Mouse (Mus musculus) erythroid progenitor cell, adult 5-6 weeks (primary cell): ENCODE measurements around the gene Gja8. TPM values are rescaled to one million over a fixed set of nuclear protein-coding genes. Genes with fewer than 3 reads are reported as not detected.
A peak's percentile ranks its signal among the peaks of the same experiment; 100 is the strongest.

Source experiments
- ATAC-seq: replicated peaks from 2 replicates; pipeline ENCODE4 v1.8.0; 2016; ENCODE audit warnings: moderate number of reproducible peaks, mild to moderate bottlenecking, moderate TSS enrichment, inconsistent platforms; ENCODE audit not compliant: poor library complexity, low FRiP score, severe bottlenecking
- total RNA-seq, 2 experiments: library from RNA; stranded (forward) in 1 of 2; stranded (reverse) in 1 of 2; fragments of 150-400 nt in 1 of 2; fragments of 186-747, 209-891 nt in 1 of 2; gene quantifications; 2 replicates each; pipeline versions ENCODE4 v1.2.3 to v1.2.4; 2015 to 2017; ENCODE audit warnings: low replicate concordance in 2 of 2

The Gja8 gene
- total RNA-seq (2015; ENCODE audit: low replicate concordance) (not detected in 2 replicates), total RNA-seq (2017; ENCODE audit: low replicate concordance) (not detected in 2 replicates)

DNA sequence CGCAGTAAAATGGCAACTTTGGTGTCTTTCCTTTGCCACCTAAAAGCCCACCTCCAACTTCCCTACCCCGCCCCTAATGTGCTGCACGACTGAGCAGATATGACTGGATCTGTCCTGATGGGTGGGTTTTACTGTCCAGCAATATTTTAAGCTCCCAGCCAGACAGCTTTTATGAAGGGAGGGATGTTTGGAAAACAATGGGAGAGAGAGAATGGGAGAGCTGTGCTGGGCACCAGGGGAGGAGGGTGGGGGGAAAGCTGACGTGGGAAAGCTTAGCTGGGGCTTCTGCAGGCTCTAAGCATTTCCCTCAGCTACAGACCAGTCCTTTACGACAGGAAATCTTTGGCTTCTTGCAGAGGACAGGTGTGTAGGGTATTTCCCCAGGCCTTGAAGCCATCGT lies at the start of gene Gja8:
Gja8 (minus strand) TSS at position 101 of the 400 bp plus-strand sequence.
- ATAC-seq: no peak

DNA sequence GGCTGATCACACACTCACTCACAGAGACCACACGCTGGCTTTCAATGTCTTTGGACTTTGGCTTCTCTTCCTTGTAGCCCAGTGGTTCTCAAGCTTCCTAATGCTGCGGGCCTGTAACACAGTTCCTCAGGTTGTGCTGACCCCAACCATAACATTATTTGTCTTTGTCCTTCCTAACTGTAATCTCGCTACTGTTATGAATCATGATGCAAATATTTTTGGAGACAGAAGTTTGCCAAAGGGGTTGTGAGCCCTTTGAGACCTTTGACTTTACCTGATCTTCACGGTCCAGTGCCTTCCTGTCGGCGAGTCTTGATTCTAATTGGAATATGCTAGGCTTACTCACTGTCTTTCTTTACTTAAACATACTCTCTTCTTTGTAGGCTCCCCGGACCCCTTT lies 48.6 kb upstream of the Gja8 start:
- no peak for ATAC-seq

DNA sequence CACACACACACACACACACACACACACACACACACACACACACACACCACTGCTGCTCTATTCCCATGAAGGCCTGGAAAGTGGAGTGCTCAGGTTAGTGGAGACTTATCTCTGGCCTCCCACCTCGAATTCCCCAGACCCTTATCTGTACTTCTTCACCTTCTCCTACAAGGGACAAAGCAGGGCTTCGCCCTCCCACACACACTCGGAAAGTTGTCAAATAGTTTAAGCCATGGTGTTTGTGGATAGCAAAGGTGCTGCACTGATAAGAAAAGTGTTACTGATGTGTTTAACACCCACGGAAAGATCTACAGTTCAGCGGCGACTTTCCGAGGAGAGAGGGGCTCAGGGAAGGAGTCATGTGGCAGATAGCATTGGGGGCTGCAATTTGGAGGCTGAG lies 45.2 kb upstream of the Gja8 start:
- no peak for ATAC-seq

DNA sequence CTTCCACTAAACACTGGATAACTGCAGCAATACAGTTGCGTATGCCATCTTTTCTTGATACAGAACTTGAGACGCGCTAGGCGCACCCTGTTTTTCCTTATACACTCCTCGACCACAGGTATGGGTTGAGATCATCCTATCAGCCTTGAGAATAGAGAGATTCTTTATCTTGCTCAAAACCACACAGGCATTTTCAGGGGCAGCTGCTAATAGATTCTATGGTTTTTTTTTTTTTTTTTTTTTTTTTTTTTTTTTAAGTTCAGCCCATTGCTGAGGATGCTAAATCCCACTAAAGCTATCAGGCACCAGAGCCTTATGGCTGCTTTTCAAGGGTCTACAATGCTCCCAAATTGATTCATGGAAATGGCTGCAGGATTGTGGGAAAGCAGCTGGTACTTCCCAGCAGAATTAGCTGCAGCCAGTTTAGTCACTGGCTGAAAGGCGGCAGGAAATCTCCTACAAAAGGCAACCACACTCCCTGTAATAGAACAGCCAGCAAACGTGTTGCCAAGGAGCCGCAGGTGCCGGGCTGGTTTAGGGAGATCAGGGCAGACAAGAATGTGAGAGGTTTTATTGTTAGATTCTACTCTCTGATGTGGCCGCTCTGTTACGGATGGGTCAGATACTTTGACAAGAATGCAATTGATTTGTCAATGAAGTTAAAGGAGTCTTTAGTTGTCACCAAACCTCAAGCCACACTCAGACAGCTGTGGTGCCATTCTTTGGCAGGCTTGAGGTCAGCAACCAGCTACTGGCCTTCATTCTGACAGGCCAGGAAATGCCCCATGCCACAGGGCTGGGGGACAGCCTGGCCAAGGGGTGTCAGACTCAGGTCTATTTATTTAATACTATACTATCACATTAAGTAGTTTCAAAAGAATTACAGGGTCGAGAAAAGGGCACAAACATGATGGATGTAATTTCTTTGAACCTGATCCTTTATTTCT lies 37.5 kb upstream of the Gja8 start:
- ATAC-seq: no peak

DNA sequence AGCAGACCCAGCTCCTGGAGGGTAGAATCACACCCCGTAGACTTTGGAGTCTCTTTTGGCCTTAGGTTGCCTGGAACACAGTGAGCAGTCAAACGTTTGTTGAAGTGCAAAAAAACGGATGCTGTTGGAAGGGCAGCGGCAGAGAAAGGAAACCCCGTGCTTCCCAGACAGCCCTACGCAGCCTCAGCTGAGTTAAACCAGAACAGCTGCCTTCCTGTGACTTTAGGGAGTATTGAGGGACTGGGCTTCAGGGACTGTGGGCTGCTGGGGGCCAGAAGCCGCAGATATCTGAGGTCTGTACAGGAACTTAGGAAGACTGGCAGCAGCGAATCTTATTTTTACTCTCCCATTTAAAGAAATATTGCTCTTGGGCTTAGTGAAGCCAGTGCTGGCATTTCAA lies 34.8 kb upstream of the Gja8 start:
- no peak for ATAC-seq

DNA sequence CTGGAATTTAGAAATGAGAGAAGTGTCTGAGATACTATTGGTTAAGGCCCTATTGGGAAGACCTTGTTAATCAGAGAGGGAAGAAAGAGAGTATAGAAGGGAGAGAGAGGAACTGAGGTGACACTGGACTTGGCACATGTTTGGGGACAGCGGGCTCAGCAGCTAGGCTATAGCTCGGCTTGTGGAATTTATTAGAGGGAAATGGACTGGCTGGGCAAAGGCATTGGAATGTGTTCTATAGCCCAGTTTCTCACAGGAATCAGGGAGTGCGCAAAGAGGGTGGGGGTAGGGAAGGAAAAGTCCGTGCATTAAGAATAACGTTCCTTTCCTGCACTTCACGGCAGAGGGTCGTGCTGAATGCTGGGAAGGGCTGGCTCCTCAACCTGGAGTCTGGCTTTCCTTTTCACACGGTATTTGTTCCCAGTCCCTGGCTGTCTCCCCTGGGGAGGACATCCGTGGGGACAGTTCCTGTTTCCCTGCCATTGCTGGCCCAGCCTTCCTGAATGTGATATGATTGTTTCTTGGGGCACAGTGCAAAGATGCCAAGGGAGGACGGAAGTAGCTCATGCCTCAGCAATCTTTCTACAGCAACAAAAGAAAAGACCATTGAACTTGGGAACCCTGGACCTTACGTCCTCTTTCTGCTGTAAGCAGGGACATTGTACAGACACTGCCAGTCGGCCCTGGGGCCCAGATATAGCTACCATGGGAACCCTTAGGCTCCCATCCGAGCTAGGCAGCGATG lies 27.8 kb upstream of the Gja8 start:
- no peak for ATAC-seq

DNA sequence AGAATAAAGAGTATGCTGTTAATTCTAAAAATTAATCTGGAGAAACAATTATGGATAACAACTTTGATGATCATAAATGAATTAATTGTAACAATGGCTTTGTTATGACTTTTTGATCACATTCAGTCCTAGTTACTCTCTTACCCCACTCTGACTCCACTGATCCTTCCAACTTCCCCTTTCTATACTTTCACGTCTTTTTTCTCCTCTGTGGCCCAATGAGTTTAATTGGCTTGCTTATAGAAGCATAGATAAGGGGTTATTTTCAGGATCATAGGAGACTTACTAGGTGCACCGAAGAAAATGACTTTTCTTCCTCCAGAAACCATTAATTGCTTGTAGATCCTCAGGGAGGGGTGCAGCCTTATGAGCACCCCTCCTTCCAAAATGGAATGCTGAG lies 16.9 kb upstream of the Gja8 start:
- no peak for ATAC-seq

DNA sequence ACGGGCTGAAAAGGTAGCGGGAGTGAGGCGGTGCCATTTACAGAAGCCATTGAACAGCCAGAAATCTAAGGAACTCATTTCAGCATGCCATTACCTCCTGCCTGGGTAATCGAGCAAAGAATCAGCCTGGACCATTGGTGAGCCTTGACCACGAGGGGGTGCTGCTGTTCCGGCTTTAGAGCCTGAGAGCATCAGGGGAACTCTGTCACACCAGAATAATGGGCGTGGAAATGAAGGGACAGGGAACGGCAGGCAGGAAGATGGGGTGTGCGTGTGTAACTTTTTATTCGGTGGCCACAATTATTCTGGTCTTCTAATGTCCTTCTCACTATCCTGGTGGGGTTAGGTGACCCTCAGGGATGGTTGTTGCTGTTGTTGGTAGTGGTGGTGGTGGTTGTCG lies 12.9 kb upstream of the Gja8 start:
- no peak for ATAC-seq

DNA sequence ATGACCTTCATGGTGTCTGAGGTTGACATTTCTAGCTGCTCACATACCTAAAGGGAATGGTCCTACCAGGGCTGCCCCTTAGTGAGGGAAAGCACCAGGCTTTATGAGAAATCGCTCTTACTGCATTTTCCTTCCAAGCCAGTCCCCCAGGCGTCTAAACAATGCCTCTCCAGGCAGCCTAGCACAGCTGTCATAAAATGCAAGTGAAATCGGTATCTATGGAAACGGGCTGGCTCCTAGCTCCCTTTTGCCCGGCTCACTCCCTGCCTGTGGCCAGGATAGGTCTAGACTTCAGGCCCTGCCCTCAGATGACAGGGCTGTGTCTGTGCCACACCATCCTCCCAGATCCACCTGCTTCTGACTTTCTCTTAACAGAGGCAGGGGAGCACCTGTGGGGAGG lies 11.8 kb upstream of the Gja8 start:
- no peak for ATAC-seq

DNA sequence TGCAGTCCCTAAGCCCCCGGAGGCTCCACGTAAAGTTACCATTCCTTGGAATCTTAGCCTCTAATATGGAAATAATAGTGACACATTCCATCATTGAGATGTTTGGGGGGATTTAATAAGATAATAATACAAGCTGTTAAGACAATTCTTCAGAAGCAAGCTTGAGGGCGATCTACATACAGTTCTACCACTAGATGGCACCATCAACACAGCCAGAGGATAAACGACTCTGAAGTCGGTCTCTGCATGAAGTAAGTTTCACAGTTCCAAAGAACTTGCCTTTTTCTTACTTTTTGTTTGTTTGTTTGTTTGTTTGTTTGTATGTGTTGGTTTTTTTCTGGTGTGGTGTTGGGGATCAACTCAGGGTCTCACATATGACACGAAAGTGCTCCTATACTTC lies 10.4 kb upstream of the Gja8 start:
- ATAC-seq: no peak

DNA sequence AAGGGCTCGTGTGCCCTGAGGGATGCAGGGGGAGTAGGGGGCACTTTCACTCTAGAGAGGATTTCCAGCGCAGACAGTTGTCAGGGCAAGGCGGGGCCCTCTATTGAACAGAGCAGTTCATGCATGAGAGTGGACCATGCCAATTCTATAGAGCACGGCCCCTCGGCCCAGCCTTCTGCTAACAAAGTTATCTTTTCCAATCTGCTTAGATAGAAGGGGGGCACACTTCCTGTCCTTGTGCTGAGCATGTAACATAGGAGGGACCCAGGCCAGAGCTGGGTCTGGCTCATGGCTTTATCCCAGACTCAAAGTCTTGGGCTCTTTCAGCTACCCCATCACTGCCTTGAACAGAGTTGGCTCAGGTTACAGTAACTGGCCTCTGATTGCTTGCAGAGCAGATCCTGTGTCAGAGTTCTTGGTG lies 5.5 kb upstream of the Gja8 start:
- ATAC-seq: no peak

DNA sequence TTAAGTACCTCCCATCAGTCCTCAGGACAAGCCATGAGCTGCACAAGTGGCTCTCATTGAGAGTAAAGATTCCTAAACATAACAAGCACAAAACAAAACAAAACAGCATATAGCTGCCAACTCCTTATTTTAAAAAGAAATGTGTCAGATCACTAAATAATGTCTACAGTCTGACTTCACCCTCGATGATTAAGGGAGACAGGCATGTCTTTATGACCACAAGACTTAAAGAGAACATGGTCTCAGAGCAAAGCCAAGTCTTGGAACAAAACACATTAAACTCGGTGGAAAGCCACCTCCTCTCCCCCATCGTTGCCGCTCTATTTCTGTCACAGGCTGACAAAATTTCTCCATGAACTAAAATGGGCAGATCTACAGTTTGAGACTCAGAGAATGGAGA lies 1.2 kb downstream of the Gja8 start:
- ATAC-seq: no peak

DNA sequence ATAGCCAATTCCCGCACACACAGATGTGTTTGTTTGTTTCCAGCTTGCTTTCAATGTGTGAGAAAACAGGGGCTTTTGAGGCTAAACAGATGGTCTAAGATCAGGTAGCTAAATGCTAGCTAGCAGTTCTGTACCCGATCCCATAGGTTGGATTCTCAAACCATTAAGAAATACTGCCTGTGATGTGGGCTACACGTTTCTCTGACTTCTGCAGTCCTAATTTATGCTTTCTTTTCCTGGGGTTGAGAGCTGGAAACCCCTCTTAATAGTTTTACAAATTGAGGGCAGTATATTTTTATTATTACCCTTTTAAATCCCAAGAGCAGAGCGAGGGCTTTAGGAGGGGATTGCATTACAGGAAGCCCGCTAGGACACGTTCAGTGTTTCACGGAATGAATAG lies 4.8 kb downstream of the Gja8 start:
- ATAC-seq: no peak

DNA sequence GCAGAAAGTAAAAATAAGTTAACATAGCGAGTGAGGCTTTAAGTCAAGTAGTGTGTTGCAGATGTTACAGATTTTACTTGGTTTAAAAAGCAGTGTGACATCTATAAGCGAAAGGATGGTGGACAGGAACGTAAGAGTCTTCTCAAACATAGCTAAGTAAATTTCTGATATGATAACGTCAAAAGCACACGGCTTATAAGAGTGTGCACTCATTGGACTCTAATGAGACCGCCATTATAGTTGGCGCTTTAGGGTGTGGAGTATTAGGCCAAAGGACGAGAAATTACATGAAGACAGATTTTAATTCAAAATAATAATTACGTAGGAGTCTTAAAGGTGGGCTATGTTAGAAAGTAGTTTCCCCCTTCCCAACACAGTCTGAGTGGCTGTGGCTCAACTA lies 20.2 kb downstream of the Gja8 start:
- ATAC-seq: peak; percentile 13; the same call in 1 of the 2 replicates

DNA sequence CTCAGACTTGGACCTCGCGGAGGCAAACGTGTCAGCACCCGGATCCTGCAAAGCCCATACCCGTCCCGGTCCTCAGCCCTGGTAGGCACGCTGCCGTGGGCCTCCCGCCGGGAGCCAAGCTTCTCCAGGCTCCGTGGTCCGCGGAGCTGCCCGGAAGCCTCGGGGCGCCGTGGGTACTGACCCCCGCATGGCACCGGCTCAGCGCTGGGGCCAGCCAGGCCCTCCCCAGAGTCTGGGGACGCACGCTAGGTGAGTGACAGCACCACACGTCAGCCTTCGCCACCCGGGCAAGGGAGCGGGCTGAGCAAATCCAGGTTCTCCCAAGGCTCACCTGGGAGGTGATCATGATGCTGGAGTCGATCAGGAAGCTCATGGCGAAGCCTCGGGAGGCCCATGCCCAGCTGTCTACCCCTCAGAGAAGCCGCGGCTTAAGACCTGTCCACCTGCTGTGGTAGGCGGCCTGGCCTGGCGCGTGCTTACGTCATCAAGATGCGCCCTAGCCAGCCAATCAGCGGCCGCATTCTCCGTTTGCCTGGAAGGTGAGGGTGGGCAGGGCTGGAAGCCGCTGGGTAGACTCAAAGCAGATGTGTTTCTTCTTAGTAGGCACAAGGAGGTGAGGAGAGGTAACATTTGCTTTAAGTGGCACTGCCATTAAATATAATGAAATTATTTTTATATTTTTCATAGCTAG lies 20.8 kb downstream of the Gja8 start, which contains the start of gene Gpr89:
Gpr89 (minus strand) TSS at position 496 of the 691 bp plus-strand sequence.
- peak; percentile 100 for ATAC-seq

DNA sequence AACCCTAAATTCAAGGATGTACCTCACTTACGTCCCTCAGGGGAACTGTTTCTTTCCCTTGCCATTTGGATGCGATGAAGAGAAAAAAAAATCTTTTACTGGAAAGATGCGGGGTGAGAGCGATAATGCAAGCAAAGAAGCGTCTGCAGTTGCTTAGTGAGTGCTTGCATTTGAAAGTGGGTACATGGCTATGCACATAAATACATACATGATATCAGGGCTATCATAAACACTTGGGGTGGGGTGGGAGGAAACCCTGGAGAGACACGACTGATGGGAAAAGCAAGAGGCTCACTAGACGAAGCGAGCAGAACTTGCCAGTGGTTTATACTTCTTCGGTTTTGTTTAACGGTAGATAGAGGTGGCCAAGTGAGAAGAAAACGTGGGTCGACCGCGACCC lies 21.4 kb downstream of the Gja8 start, which contains the start of gene Gja5:
Gja5 (plus strand) TSS at position 301 of the 400 bp plus-strand sequence.
- ATAC-seq: no peak

DNA sequence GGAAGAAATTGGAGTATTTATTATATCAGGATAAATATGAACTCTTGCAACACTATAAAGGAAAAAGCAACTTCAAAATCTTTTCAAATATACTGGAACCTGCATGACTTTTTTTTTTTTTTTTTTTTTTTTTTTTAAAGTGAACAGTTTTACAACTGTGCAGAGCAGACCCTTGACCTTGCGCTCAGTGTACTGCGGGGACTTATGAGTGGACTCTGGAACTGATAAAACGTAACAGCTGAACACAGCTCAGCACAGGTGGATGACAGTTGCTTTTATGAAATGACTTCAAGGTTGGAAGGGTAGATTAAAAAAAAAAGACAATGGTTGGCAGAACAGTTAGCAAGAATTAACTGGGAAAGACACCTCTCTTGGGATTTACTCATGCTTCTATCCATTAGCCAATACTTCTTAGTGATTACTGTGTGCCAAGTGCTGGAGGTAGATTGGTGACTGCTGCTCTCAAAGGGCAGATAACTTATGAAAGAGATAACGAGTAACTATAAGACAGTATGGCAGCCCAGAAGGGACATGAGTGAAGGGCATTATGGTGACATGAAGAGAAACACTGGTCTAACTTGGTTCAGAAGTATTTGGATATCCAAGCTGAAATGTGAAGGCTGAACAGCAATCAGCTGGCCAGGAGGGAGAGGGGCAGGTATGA lies 23.4 kb downstream of the Gja8 start:
- no peak for ATAC-seq

DNA sequence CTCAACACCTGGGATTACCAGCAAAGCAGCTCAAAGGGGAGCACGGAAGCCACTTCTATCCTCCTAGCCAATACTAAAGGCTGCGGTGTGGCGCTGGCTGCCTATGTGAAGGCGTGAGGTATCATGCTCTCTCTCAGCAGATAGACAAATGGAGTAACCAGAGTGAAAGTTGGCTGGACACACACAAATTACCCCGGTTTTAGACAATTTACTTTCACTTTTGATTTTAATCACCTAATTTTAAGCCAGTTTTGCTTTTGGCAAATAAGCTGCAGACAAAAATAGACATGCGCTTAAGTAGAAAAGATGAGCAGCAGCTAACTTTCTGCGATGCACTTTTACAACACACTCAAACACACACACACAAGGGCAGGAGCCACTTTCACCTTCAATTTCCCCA lies 42.1 kb downstream of the Gja8 start:
- no peak for ATAC-seq

DNA sequence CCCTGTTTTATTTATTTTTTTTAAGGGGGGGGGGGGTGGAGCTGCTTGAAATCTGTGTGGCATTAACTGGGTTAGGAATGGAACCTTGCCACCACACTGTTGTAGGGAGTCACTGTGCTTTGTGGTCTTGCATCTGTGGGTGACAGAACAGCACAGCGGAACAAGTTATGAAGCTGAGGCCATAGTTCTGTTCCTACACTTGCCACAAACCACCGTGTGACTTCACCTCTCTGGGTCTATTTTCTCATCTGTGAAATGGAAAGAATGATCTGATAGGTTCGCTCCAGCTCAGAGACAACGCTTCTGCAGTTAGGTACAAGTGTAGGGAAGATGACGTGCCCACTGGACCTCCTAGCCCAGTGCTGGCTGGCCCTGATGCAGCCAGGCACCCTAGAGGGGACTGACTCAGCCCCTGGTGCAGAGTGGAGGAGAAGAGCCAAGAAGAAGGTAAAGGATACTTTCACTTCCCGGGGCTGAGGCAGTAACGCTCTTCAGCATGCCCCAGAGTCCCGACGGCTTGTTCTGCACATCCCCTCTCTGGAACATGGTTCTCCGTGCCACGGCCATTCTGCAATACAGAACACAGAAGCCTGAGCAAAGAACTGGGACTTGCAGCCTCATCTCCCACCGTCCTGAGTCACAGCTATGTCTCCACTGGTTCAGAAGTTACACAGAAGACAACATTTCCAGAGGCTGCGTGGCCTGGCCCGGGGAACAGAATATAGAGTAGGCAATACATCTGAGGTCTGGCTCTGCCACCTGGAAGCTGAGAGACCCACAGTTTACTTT lies 43.6 kb downstream of the Gja8 start:
- no peak for ATAC-seq
